Mouse (Mus musculus) embryonic fibroblast, embryonic 13.5 days (primary cell): Measurements from ENCODE around the gene Ndel1.

ENCODE experiments used
- CTCF ChIP-seq: IDR thresholded peaks from 2 replicates; pipeline ENCODE4 v1.5.1; 2011; ENCODE audit warnings: mild to moderate bottlenecking, control low read depth, low read length, moderate library complexity, borderline replicate concordance; ENCODE audit not compliant: insufficient read depth
- POLR2A ChIP-seq: IDR thresholded peaks from 2 replicates; pipeline ENCODE4 v1.6.1; 2011; ENCODE audit warnings: low read depth, mild to moderate bottlenecking, control low read depth, low read length, moderate library complexity

GRCm38 (mm10) chr11:68902823-68903222 lies 31.2 kb upstream of the Ndel1 start:
- TF ChIP-seq CTCF, result no peak
- TF ChIP-seq POLR2A, result no peak
